Mouse (Mus musculus) liver, postnatal 0 days (tissue): ENCODE measurements at regions not wholly inside any gene's neighbourhood (a gene's known extent, or its start where the extent isn't known, plus 50 kb on each side); places are given as distances from the start of the nearest gene placed in this dataset.

Experiments used
- ATAC-seq: fragments of 200-750 bp; cut with Nextera tagmentation; 2 replicates; pipeline ENCODE4 v1.8.0; 2017; ENCODE audit warnings: mild to moderate bottlenecking, moderate library complexity
- DNase-seq: peaks from one replicate; pipeline ENCODE4 v3.0.0-alpha.2; 2016
- H3K27ac ChIP-seq: fragments of 300-500 bp; sonication (generic); 2 replicates; pipeline ENCODE4 v1.5.1; 2014; ENCODE audit warnings: antibody characterized with exemption, moderate library complexity, mild to moderate bottlenecking, low read depth
- H3K27me3 ChIP-seq: fragments of 300-500 bp; sonication (generic); 2 replicates; pipeline ENCODE4 v1.6.1; 2014; ENCODE audit warnings: low read length, control low read depth, mixed read lengths; ENCODE audit not compliant: insufficient read depth
- H3K36me3 ChIP-seq: fragments of 300-500 bp; sonication (generic); replicated peaks from 2 replicates; pipeline ENCODE4 v1.6.1; 2014; ENCODE audit warnings: mild to moderate bottlenecking, control low read depth, low read length, moderate library complexity, mixed read lengths; ENCODE audit not compliant: insufficient read depth
- H3K4me1 ChIP-seq: fragments of 300-500 bp; sonication (generic); 2 replicates; pipeline ENCODE4 v1.6.1; 2014; ENCODE audit warnings: antibody characterized with exemption, mild to moderate bottlenecking, control low read depth; ENCODE audit not compliant: insufficient read depth
- H3K4me2 ChIP-seq: fragments of 300-500 bp; sonication (generic); 2 replicates; pipeline ENCODE4 v1.6.1; 2014; ENCODE audit warnings: low read depth, mild to moderate bottlenecking, low read length, moderate library complexity, mixed read lengths
- H3K4me3 ChIP-seq: fragments of 300-500 bp; sonication (generic); 2 replicates; pipeline ENCODE4 v1.5.1; 2014; ENCODE audit warnings: low read depth, low read length
- H3K9ac ChIP-seq: fragments of 300-500 bp; sonication (generic); replicated peaks from 2 replicates; pipeline ENCODE4 v1.6.1; 2014; ENCODE audit warnings: mild to moderate bottlenecking, moderate library complexity
- H3K9me3 ChIP-seq: fragments of 300-500 bp; sonication (generic); 2 replicates; pipeline ENCODE4 v1.6.1; 2016; ENCODE audit warnings: mild to moderate bottlenecking, control low read depth, low read length, mixed read lengths
- CTCF ChIP-seq: sonication (generic); IDR thresholded peaks from 2 replicates; pipeline ENCODE4 v1.5.1; 2016; ENCODE audit warnings: antibody characterized with exemption, low read depth
- EP300 ChIP-seq: IDR thresholded peaks from 2 replicates; pipeline ENCODE4 v1.6.1; 2016; ENCODE audit warnings: antibody characterized with exemption, low read depth, mild to moderate bottlenecking
- WGBS: fragments of 180-500 bp; shearing (Covaris S2); extraction: QIAGEN DNeasy Blood & Tissue Kit; methylation state at CpG from one replicate; pipeline ENCODE4 v1.1.7; 2014; ENCODE audit not compliant: insufficient replicate concordance; 5-methylcytosine and 5-hydroxymethylcytosine counted together

DNA sequence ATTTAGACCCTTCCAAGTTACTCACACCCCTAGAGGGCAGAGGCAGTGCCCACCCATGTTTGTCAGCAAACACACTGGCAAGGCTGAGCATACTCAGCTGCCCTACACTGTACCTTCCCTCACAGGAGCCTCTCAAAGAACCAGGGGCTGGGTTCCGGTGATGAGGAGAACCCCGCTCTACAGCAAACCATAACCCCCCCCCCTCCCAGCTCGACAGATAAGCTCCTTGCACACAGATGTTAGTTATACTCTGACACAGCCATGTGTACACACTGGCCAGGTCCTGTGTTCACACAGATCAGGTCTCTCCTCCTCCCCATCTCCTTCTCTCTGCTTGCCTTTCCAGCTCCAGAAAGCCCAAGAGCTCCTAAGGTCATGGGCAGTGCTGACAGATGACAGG, 59.7 kb upstream of the Zmiz1 start:
- no peak overlapping the region for H3K4me2 ChIP-seq
- H3K27ac ChIP-seq = no peak overlapping the region
- ATAC-seq = no peak
- no peak overlapping the region for H3K4me3 ChIP-seq
- H3K36me3 ChIP-seq = no peaks in the 10 kb centered on the region
- 62% methylated on average over 3 of the region's 3 CpGs for WGBS
- no peak for TF ChIP-seq CTCF
- TF ChIP-seq EP300 = no peak
- no peaks in the 10 kb centered on the region for H3K27me3 ChIP-seq
- peaks cover 48% of the 10 kb centered on the region for H3K4me1 ChIP-seq
- no peak for DNase-seq
- H3K9me3 ChIP-seq = no peaks in the 10 kb centered on the region
- H3K9ac ChIP-seq = no peak overlapping the region

DNA sequence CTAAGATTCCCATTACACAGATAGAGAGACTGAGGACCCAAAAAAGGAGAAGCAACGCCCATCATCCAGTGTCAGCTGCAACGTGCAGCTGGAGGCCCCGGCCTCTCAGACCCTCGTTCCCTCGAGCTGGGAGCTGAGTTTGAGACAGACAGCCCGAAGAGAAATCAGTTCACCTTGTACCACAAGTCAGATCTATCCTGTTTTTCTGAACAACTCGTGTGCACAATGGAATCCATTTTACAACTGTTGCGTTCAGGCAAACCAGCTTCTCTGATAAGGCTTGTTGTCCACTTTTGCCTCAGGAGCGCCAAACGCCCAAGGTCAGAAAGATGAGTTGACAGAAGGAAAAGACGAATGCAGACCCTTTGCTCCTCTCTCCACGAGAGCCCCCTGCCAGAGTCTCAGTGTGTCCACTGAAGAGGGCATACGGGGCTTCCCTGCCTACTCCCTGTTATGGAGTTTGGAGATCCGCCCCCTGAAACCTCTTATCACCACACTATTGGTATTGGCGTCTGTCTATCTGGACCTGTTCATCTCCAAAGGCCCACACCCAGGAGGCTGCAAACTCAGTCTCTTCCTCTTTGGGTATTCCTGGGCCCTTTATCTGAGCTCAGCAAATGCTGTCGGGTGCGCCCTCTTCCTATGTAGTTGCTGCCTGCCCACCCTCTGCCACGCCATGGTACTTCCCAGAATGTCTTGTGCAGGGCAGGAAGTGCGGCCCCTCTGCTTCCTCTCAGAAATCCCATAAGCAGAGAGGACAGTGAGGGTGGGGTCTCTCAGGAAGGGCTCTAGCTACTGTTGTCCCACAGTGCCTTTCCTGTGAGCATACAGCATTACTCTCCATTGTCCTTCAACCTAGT, 57.7 kb upstream of the Zmiz1 start:
- peak; percentile 59 for DNase-seq
- Histone ChIP-seq H3K4me1 (peaks cover 53% of the 10 kb centered on the region), H3K4me2 (peak overlapping the region; percentile 57), H3K4me3 (0 out of 2 replicates have a peak overlapping the region, but pooled peaks have one; percentile 8), H3K27me3 (no peaks in the 10 kb centered on the region), H3K27ac (peak overlapping the region; percentile 76), H3K36me3 (no peaks in the 10 kb centered on the region), H3K9me3 (no peaks in the 10 kb centered on the region), H3K9ac (no peak overlapping the region)
- peak; percentile 77 for TF ChIP-seq EP300
- TF ChIP-seq CTCF = no peak
- WGBS = 38% methylated on average over 19 of the region's 19 CpGs
- peak; percentile 69 for ATAC-seq

DNA sequence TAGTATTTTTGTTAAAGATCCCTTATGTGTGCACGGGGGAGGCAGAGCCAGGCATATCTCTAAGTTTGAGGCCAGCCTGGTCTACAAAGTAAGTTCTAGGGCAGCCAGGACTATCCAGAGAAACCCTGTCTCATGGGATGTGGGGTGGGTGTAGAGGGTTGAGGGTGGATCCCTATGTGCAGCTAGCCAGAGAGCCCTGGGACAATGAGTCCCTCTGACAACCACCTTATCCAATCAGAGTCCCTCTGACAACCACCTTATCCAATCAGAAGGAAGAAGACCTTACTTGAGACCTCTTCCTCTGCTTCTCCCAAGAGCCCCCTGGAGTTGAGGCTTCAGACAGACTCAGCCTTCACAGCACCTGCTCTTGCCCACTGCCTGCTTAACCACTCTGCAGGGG, 56.6 kb upstream of the Zmiz1 start:
- ATAC-seq = no peak; the same call in 1 of the 2 replicates
- no peak for DNase-seq
- TF ChIP-seq EP300 (no peak), CTCF (no peak)
- Histone ChIP-seq H3K4me1 (peaks cover 43% of the 10 kb centered on the region), H3K9ac (no peak overlapping the region), H3K27ac (peak overlapping the region; percentile 76), H3K4me2 (peak overlapping the region; percentile 57; the same call in 1 of the 2 replicates), H3K27me3 (no peaks in the 10 kb centered on the region), H3K4me3 (no peak overlapping the region), H3K9me3 (no peaks in the 10 kb centered on the region), H3K36me3 (no peaks in the 10 kb centered on the region)
- 42% methylated on average over 1 of the region's 1 CpGs for WGBS

DNA sequence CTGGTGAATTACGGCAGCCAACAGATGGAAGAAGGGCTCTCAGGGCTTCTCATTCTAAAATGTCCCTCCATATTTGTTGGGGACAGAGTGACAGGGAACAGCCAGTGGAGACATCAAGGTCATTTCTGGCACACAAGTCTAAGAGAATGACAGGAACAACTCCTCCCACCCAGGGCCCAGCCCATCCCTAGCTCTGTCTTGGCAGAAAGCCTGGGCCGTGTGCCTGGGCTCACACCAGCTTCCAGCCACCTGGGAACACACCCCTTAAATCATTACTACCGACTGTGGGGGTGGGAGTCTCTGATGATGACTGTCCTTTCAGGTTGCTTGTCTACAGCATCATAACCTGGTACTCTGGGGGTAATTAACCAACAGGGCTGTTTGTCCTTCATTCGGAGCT, 53.8 kb upstream of the Zmiz1 start:
- peaks cover 33% of the 10 kb centered on the region for H3K4me1 ChIP-seq
- H3K9ac ChIP-seq = no peak overlapping the region
- H3K27ac ChIP-seq = no peak overlapping the region
- H3K4me2 ChIP-seq = no peak overlapping the region
- no peaks in the 10 kb centered on the region for H3K9me3 ChIP-seq
- TF ChIP-seq EP300 (0 out of 2 replicates have a peak, but pooled peaks have one; percentile 13), CTCF (no peak)
- no peaks in the 10 kb centered on the region for H3K36me3 ChIP-seq
- ATAC-seq (peak; percentile 62), DNase-seq (peak; percentile 68)
- 52% methylated on average over 4 of the region's 4 CpGs for WGBS
- H3K4me3 ChIP-seq = no peak overlapping the region
- H3K27me3 ChIP-seq = no peaks in the 10 kb centered on the region

DNA sequence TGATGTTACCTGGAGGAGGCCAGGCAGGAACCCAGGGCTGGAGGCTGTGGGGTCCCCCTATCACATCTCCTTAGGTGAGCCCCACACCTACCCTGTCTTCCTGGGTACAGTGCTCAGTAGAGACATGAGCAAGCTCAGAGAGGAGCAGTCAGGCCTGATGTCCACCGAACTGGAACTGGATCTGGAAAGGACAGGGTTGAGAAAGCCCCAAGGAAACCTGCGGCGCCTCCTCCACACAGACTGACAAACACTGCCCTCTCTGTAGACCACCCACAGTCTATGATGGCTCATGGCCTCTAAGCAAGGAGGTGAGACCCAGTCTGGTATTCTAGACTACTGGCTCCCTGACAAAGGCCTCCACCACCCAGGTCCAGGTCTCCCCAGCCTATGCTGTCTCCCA, 52.9 kb upstream of the Zmiz1 start:
- no peak for TF ChIP-seq CTCF
- TF ChIP-seq EP300 = no peak
- Histone ChIP-seq H3K36me3 (no peaks in the 10 kb centered on the region), H3K4me2 (no peak overlapping the region), H3K27ac (no peak overlapping the region), H3K4me1 (peaks cover 26% of the 10 kb centered on the region), H3K9ac (no peak overlapping the region), H3K4me3 (no peak overlapping the region), H3K27me3 (no peaks in the 10 kb centered on the region), H3K9me3 (no peaks in the 10 kb centered on the region)
- no peak for DNase-seq
- no peak for ATAC-seq
- WGBS = 84% methylated on average over 3 of the region's 3 CpGs

DNA sequence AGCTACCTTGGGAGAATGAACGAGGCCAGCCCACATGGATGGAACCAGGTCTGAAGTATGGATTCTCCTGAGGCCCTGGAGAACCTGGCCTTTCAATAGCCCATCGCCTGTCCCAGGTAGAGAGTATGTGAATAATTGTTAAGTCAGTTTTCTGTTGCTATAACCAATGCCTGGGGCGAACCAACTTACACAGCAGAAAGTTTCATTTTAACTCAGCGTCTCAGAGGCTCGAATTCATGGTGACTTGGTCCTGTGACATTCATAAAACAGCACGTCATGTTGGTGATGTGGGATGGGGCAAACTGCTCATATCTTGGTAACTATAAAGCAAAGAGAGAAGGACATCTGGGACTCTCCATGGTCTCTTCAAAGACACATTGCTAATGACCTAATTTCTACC, 52.4 kb upstream of the Zmiz1 start:
- ATAC-seq (no peak), DNase-seq (no peak)
- no peaks in the 10 kb centered on the region for H3K36me3 ChIP-seq
- H3K27ac ChIP-seq = no peak overlapping the region
- no peak overlapping the region for H3K9ac ChIP-seq
- no peak overlapping the region for H3K4me3 ChIP-seq
- 87% methylated on average over 6 of the region's 6 CpGs for WGBS
- no peak for TF ChIP-seq EP300
- no peak for TF ChIP-seq CTCF
- H3K4me1 ChIP-seq = peaks cover 20% of the 10 kb centered on the region
- H3K27me3 ChIP-seq = no peaks in the 10 kb centered on the region
- no peak overlapping the region for H3K4me2 ChIP-seq
- H3K9me3 ChIP-seq = no peaks in the 10 kb centered on the region
